Mouse (Mus musculus) kidney, adult 2 months (tissue): Measurements from ENCODE around the gene Kcnn4.

Source experiments
- CTCF ChIP-seq: fragments of 200-500 bp; conservative IDR thresholded peaks from 2 replicates; pipeline ENCODE4 v1.5.1; 2011; ENCODE audit warnings: low read depth, mild to moderate bottlenecking, control low read depth, low read length, moderate library complexity, mixed read lengths; ENCODE audit not compliant: insufficient read depth, insufficient read length
- POLR2A ChIP-seq: fragments of 200-500 bp; IDR thresholded peaks from one replicate; pipeline ENCODE4 v1.6.1; 2011; ENCODE audit warnings: low read depth, low read length, control low read depth

- TF ChIP-seq CTCF (no peak), POLR2A (no peak)
Observed at GRCm38 (mm10) chr7:24327281-24327975, 42.6 kb upstream of the Kcnn4 start.
